Mouse (Mus musculus) frontal cortex, postnatal 10 days (tissue): ENCODE data around the gene Susd3.

Experiments used
- DNase-seq, 2 experiments: peaks; one replicate each; pipeline ENCODE4 v3.0.0; 2022; ENCODE audit warnings: low spot score in 2 of 2, mixed read lengths in 1 of 2

The Susd3 gene

GRCm38 (mm10) chr13:49246626-49247025 is 1.9 kb downstream of the Susd3 start:
- DNase-seq, result no peak

DNA sequence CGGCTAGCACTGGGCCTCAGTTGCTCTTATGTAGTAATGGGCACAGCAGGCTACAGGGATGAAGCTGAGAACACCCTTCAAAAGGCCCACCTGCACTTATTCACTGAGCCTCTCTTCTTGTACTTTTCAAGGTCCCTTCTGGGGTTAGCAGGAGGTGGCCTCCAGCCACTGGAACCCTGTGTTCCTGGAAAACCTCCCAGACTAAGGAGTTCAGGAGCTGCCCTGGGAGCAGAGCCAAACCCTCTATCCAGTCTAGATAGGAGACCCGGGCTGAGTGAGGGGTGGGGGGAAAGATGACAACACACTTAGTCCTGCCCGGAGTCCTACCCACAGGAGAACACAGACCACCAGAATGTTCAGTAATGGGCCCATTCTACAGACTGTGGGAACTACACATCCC is 2.5 kb downstream of the Susd3 start:
- DNase-seq, result no peak

GRCm38 (mm10) chr13:49245251-49245650 is 3.3 kb downstream of the Susd3 start:
- DNase-seq, result no peak

GRCm38 (mm10) chr13:49243492-49243891 is 5.0 kb downstream of the Susd3 start:
- DNase-seq, result no peak

- DNase-seq, result no peak
These were observed 6.0 kb downstream of the Susd3 start for GRCm38 (mm10) chr13:49242321-49243065.

GRCm38 (mm10) chr13:49238737-49239136 is 9.8 kb downstream of the Susd3 start:
- DNase-seq, result no peak

GRCm38 (mm10) chr13:49237617-49238016 is 10.9 kb downstream of the Susd3 start:
- no peak for DNase-seq

GRCm38 (mm10) chr13:49234711-49235110 is 13.8 kb downstream of the Susd3 start:
- DNase-seq, result no peak

GRCm38 (mm10) chr13:49233792-49234572 is 14.5 kb downstream of the Susd3 start:
- DNase-seq, result no peak

DNA sequence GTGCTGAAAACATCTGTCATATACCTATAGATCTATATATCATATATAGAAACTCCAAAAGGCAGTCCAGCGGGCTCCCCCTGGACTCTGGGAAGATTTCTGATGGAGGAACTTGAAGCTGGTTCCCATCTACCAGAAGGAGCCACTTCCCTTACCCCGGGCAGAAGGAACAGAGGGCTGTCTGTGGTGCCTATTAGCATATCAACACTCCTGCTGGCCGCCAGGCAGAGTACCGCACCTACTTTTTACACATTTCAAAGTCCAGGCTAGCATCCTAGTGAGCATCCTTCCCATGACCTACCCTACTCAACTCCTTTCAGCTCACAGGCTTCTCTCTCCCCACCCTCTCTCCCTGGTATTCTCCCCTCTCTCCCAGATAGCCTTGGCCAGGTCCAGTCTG is 22.9 kb downstream of the Susd3 start:
- DNase-seq, result no peak

DNA sequence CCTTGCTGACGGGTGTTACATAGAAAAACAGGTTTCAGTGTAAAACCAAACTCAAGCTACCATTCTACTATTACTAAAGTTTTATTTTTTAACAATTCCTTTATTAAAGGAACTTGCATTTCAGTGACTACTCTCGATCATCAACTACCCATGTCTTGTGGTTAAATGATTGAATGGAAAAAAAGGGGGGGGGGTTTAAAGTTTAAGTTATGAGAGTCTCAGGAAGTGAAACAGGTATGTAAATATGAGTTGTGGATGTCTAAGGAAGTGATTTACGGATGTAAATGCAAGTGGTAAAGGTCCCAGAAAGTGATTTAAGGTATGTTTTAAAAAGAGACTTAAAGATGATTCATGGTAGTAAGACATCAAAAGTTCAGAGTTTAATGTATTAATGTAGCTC is 23.3 kb downstream of the Susd3 start:
- no peak for DNase-seq

GRCm38 (mm10) chr13:49224729-49225128 is 23.8 kb downstream of the Susd3 start:
- DNase-seq, result no peak

DNA sequence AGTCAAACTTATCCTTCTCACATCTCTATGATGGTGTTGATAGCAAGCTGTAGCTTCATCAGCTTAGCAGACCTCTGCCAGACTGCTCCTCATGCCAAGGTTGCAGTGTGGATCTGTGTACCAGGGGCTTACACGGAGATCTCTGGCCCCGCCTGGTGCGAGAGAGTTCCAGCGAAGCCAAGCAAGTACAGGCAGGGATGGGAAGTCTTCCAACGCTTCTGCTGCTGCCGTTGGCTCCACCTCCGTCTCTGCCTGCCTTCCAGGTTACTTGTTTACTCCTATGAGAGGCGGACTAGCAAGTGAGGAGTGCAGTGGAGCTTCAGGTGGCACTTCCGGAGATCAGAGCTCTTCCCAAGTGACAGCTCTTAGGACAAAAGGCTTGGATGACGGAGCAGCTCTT is 24.2 kb downstream of the Susd3 start:
- no peak for DNase-seq

GRCm38 (mm10) chr13:49220912-49221311 is 27.6 kb downstream of the Susd3 start:
- DNase-seq, result no peak

DNA sequence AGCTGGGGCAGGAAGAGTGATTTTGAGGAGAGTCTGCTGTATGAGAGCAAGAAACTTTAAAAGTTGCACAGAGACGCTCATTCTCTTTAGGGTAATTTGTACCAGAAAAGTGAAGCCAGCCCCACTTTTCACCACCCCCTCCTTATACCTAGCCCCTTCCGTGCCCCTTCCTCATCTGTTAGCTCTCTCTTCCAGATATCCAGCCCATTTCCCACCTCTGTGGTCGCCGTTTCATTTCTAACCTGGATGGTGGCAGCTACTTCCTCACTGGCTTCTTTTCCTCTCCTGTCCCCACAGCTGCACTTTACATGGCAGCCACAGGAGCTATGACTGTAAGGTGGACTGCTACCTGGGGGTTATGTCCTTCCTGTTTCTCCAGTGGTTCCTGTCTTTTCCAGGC is 29.1 kb downstream of the Susd3 start:
- DNase-seq, result no peak

GRCm38 (mm10) chr13:49218651-49219050 is 29.9 kb downstream of the Susd3 start:
- DNase-seq, result no peak

DNA sequence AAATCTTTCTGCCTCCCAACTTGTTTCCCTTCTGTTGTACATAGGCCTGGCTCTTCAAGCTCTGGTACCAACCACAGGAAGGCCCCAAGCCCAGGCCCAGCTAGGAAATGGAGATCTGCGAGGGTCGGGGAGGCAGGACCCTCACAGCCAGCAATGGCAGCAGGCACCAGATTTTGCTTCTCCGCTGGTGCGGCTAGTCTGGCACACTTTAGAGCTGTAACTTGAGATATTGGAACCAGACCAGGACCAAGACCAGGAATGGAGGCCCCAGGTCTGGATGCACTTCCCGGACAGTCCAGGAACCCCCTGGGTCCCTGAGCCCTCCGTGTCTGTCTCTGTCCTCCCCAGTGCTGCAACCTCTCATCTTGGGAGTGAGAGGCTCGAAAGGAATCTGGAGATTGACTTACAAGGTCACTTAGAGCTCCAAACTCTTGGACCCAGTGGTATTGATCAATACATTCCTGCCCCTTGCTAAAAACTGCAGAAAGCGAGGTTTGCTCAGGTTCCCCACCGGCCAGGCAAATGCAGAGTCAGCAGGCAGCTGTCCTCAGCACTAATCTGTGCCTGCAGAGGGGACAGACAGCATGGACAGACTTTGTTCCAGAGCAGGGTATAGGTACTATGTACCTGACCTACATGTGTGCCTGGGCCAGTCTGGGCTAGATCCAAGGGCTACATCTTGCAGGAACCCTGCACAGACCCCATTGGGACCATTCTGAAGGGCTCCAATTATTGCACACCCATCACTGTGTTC is 31.5 kb downstream of the Susd3 start:
- DNase-seq, result no peak

- no peak for DNase-seq
These were observed 32.3 kb downstream of the Susd3 start for GRCm38 (mm10) chr13:49216220-49216552.

- DNase-seq, result peak; percentile 86 to 89
These were observed 32.8 kb downstream of the Susd3 start, which contains the start of gene Card19 for GRCm38 (mm10) chr13:49215504-49216219. TSS of gene Card19 (minus strand) at chr13:49216037.

DNA sequence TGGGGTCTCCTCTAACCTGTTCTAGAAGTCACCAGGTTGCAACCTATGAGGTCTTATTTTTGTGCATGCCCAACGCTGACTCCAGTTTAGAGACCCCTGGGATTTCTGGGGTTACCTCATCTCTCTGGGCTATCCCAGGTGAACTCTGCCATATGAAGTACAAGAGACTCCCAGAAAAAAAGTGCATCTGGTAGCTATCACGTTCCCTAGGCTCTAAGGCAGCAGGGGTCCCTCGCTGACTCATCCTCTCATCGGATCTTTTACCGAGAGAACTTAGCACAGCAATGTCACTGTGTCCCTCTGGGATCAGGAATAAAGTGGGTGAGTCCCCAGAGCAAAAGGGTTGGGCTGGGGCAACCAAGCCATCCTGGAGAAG is 33.4 kb downstream of the Susd3 start:
- no peak for DNase-seq

GRCm38 (mm10) chr13:49214454-49214853 is 34.1 kb downstream of the Susd3 start:
- no peak for DNase-seq

- no peak for DNase-seq
These were observed 35.0 kb downstream of the Susd3 start for GRCm38 (mm10) chr13:49213531-49213932.
